Mouse (Mus musculus) heart, embryonic 16.5 days (tissue): ENCODE measurements at regions not wholly inside any gene's neighbourhood (a gene's known extent, or its start where the extent isn't known, plus 50 kb on each side); places are given as distances from the start of the nearest gene placed in this dataset.

ENCODE experiments used
- ATAC-seq: fragments of 200-750 bp; cut with Nextera tagmentation; replicated peaks from 2 replicates; pipeline ENCODE4 v1.8.0; 2017; ENCODE audit warnings: moderate number of reproducible peaks; ENCODE audit not compliant: insufficient read depth, low FRiP score; ENCODE audit errors: extremely low read depth
- H3K27ac ChIP-seq: fragments of 300-500 bp; sonication (generic); 2 replicates; pipeline ENCODE4 v1.5.1; 2014; ENCODE audit warnings: mild to moderate bottlenecking, low read length, control low read depth, moderate library complexity
- H3K27me3 ChIP-seq: fragments of 300-500 bp; sonication (generic); 2 replicates; pipeline ENCODE4 v1.6.1; 2014; ENCODE audit warnings: low read length, mixed read lengths; ENCODE audit not compliant: control insufficient read depth, insufficient read depth
- H3K36me3 ChIP-seq: fragments of 300-500 bp; sonication (generic); 2 replicates; pipeline ENCODE4 v1.6.1; 2014; ENCODE audit not compliant: control insufficient read depth, insufficient read depth
- H3K4me1 ChIP-seq: fragments of 300-500 bp; sonication (generic); 2 replicates; pipeline ENCODE4 v1.6.1; 2014; ENCODE audit warnings: low read length, mixed read lengths; ENCODE audit not compliant: control insufficient read depth, insufficient read depth
- H3K4me2 ChIP-seq: fragments of 300-500 bp; sonication (generic); 2 replicates; pipeline ENCODE4 v1.6.1; 2014; ENCODE audit warnings: low read depth, mild to moderate bottlenecking, control low read depth, low read length
- H3K4me3 ChIP-seq: fragments of 300-500 bp; sonication (generic); 2 replicates; pipeline ENCODE4 v1.5.1; 2014; ENCODE audit warnings: mild to moderate bottlenecking, control low read depth, low read length
- H3K9ac ChIP-seq: fragments of 300-500 bp; sonication (generic); 2 replicates; pipeline ENCODE4 v1.6.1; 2014; ENCODE audit warnings: low read length, control low read depth
- H3K9me3 ChIP-seq: fragments of 300-500 bp; sonication (generic); replicated peaks from 2 replicates; pipeline ENCODE4 v1.6.1; 2016; ENCODE audit warnings: low read length; ENCODE audit not compliant: control insufficient read depth
- WGBS: fragments of 180-500 bp; shearing (Covaris S2); extraction: QIAGEN DNeasy Blood & Tissue Kit; methylation state at CpG from one replicate; pipeline ENCODE4 v1.1.7; 2014; 5-methylcytosine and 5-hydroxymethylcytosine counted together

DNA sequence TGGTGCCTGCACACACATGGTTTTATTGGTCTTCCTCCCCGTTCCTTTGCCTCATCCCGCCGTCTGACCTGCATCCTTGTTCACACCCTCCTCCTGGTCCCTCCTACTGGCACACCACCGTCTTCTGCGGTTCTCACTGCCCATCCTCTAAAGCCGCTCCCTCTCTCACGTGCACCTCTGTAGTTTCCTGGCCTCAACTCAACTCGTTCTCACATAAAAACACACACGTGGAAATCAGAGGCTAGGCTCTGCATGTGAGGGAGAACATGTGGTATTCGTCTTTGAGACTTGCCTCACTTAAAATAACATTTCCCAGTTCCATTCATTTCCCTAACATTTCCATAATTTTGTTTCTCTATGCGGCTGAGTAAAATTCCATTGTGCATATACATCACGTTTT is 69.5 kb downstream of the Aldh8a1 start:
- peaks cover 3% of the 10 kb centered on the region; the same call in 1 of the 2 replicates for H3K4me1 ChIP-seq
- no peak overlapping the region for H3K4me2 ChIP-seq
- H3K4me3 ChIP-seq = no peak overlapping the region
- no peak overlapping the region for H3K9ac ChIP-seq
- H3K36me3 ChIP-seq = no peaks in the 10 kb centered on the region
- H3K27me3 ChIP-seq = no peaks in the 10 kb centered on the region
- no peak overlapping the region for H3K27ac ChIP-seq
- H3K9me3 ChIP-seq = peaks cover 3% of the 10 kb centered on the region
- ATAC-seq = no peak
- WGBS = 59% methylated on average over 12 of the region's 12 CpGs

DNA sequence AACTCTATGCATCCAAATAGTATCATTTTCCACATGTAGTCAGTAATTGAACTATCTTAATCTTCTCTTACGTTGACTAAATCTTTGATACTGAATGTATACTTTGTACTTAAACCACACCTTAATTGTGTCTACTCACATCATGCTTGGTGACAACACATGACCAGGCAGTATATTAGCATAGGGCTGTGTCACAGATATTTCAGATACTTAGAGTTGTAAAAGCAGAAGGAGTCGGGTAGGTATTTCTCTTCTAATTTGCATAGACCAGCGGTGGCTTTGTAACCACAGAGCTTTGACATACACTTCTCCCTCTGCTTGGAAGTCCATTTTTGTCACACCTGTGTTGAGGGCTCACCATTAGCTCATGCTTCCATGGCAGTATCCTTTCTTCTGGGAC is 71.0 kb downstream of the Aldh8a1 start:
- Histone ChIP-seq H3K4me3 (no peak overlapping the region), H3K27ac (no peak overlapping the region), H3K27me3 (no peaks in the 10 kb centered on the region), H3K4me2 (no peak overlapping the region), H3K9me3 (peaks cover 3% of the 10 kb centered on the region), H3K36me3 (no peaks in the 10 kb centered on the region), H3K9ac (no peak overlapping the region), H3K4me1 (peaks cover 3% of the 10 kb centered on the region; the same call in 1 of the 2 replicates)
- 81% methylated on average over 3 of the region's 3 CpGs for WGBS
- no peak for ATAC-seq

DNA sequence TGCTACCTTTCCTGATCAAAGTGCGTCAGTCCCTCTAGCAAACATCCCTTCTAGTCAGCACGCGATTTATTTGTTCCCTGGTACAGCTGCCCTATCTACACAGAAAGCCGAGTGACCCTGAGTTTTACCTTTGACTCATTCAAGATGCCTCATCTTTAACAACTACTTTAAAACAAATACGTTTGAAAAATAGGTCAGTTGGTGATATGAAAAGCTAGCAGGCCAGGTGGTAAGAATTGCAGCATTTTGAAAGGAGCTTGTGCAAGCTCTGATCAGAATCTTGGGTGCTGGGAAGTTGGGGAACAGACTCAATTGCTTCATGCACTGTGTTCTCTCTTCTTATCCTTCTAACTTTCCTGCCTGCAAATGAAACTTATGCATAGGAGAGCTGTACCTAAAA is 71.9 kb downstream of the Aldh8a1 start:
- ATAC-seq = no peak
- 81% methylated on average over 5 of the region's 5 CpGs for WGBS
- Histone ChIP-seq H3K9ac (no peak overlapping the region), H3K4me2 (no peak overlapping the region), H3K4me1 (peaks cover 3% of the 10 kb centered on the region; the same call in 1 of the 2 replicates), H3K27me3 (no peaks in the 10 kb centered on the region), H3K4me3 (no peak overlapping the region), H3K27ac (no peak overlapping the region), H3K9me3 (peaks cover 3% of the 10 kb centered on the region), H3K36me3 (no peaks in the 10 kb centered on the region)

DNA sequence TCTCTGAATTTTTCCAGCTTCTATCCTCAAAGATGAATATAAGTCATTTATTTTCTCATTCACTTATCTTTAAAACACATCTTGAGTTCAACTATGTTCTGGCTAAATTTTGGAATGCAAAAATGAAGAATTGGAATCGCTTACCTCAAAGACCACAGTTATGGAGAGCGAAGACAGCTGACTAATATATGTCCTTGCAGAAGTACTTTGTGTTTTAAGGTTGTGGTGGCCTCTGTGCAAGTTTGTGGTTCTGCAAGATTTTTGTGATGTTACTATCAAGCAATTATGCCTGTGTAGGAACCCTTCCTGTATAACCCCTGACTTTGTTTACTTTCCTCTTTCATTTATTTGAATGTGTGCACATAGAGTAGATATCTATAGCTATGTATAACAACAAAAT is 75.5 kb downstream of the Aldh8a1 start:
- Histone ChIP-seq H3K4me3 (no peak overlapping the region), H3K27ac (no peak overlapping the region), H3K36me3 (no peaks in the 10 kb centered on the region), H3K27me3 (no peaks in the 10 kb centered on the region), H3K9ac (no peak overlapping the region), H3K9me3 (peaks cover 3% of the 10 kb centered on the region), H3K4me2 (no peak overlapping the region), H3K4me1 (0 out of 2 replicates have a peak, but pooled peaks cover 3% of the 10 kb centered on the region)
- ATAC-seq = no peak
- 92% methylated on average over 2 of the region's 2 CpGs for WGBS

DNA sequence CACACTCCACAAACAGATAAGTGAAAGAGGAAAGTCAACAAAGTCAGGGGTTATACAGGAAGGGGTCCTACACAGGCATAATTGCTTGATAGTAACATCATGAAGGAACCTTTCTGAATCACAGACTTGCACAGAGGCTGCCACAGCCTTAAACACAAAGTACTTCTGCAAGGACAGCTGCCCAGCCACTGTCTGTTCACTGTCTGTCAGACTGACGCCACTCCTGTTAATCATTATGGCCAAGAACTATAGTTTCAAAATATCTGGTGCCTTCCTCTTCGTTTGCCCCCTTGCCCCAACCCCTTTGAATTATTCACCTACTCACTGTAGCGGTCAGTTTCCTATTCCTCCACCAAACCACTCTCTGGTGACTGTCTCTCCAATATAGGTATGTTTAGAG is 76.4 kb downstream of the Aldh8a1 start:
- 73% methylated on average over 3 of the region's 3 CpGs for WGBS
- H3K4me2 ChIP-seq = no peak overlapping the region
- peaks cover 3% of the 10 kb centered on the region for H3K9me3 ChIP-seq
- H3K27ac ChIP-seq = no peak overlapping the region
- H3K27me3 ChIP-seq = no peaks in the 10 kb centered on the region
- H3K4me1 ChIP-seq = 0 out of 2 replicates have a peak, but pooled peaks cover 3% of the 10 kb centered on the region
- H3K36me3 ChIP-seq = no peaks in the 10 kb centered on the region
- no peak overlapping the region for H3K9ac ChIP-seq
- no peak for ATAC-seq
- H3K4me3 ChIP-seq = no peak overlapping the region

DNA sequence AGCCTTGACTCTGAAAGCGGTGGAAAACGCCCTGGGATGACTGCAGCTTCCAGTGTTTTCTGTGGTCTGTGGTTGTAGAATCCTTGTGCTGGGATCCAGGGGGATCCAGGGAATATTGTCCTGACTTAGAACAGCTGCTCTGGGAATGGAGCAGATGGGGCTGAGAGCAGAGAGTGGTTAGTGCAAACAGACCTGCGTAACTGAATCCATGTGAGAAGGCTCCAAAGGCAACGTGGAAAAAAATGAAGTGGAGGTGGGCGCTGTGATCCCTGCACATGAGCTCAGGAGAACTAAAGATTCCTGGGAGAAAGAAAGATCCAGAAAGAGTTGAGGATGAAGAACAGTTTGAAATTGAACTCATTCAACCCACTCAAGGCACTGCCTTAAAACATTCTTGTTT is 77.1 kb downstream of the Aldh8a1 start:
- no peak overlapping the region for H3K4me2 ChIP-seq
- H3K9me3 ChIP-seq = peaks cover 3% of the 10 kb centered on the region
- WGBS = 84% methylated on average over 5 of the region's 5 CpGs
- no peak overlapping the region for H3K9ac ChIP-seq
- H3K36me3 ChIP-seq = no peaks in the 10 kb centered on the region
- no peak for ATAC-seq
- H3K27me3 ChIP-seq = no peaks in the 10 kb centered on the region
- no peak overlapping the region for H3K4me3 ChIP-seq
- no peak overlapping the region for H3K27ac ChIP-seq
- H3K4me1 ChIP-seq = 0 out of 2 replicates have a peak, but pooled peaks cover 3% of the 10 kb centered on the region

DNA sequence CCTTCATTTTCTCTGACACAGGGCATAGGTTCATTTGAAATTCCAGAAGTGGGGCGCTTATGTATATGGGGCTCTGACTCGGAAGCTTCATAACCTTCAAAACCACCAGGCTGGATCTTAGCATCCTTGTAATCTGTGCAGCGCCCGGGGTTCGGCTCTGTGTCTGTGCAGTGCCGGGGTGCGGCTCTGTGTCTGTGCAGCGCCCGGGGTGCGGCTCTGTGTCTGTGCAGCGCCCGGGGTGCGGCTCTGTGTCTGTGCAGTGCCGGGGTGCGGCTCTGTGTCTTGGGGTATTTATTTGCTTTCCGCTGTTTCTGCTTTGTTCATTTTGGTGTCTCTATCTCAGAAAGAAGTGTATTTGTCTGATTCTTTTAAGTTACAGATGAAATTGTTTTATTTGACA is 77.7 kb downstream of the Aldh8a1 start:
- H3K27ac ChIP-seq = no peak overlapping the region
- WGBS = 94% methylated on average over 16 of the region's 16 CpGs
- H3K36me3 ChIP-seq = no peaks in the 10 kb centered on the region
- H3K4me2 ChIP-seq = no peak overlapping the region
- H3K4me3 ChIP-seq = no peak overlapping the region
- 0 out of 2 replicates have a peak, but pooled peaks cover 3% of the 10 kb centered on the region for H3K4me1 ChIP-seq
- ATAC-seq = no peak
- H3K9ac ChIP-seq = no peak overlapping the region
- H3K9me3 ChIP-seq = peaks cover 3% of the 10 kb centered on the region
- H3K27me3 ChIP-seq = no peaks in the 10 kb centered on the region

DNA sequence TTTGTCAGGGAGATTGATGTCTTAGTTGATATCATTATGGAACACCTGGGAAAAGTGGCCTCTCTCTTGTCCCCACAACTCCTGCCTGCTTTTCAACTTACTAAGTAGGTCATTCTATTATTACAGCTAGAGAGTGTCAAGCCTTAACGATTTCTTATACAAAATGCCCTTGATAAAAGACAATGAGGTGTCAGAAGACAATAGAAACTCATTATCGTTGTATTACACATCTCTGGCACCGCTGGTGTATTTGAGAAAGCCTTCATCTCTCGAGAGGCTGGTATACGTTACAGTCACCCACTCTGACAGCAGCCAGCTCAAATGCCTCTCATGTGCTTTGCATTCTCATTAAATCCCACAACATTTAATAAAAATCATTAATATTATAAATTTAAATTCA is 78.8 kb downstream of the Aldh8a1 start:
- Histone ChIP-seq H3K4me1 (0 out of 2 replicates have a peak, but pooled peaks cover 3% of the 10 kb centered on the region), H3K9ac (no peak overlapping the region), H3K4me2 (no peak overlapping the region), H3K27ac (no peak overlapping the region), H3K27me3 (no peaks in the 10 kb centered on the region), H3K4me3 (no peak overlapping the region), H3K9me3 (peaks cover 3% of the 10 kb centered on the region), H3K36me3 (no peaks in the 10 kb centered on the region)
- 32% methylated on average over 5 of the region's 5 CpGs for WGBS
- no peak for ATAC-seq

DNA sequence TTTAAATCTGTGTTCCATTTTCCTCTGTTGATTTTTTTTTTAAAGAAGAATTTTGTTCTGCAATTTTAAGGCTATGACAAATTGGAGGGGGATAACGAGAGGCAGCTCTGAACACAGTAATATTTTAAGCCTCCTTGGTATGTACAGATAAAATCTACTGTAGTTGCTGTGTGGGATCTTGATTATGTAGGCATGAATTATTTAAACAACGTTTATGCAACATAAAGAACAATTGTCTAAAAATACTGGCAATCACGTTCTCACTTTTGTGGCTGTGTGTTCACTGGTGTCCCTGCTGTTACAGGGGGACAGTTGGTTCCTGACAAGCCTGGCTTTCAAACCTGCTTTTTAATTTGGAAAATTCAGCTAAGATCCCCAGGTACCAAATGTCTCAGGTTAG is 79.3 kb downstream of the Aldh8a1 start:
- Histone ChIP-seq H3K27ac (no peak overlapping the region), H3K4me3 (no peak overlapping the region), H3K9me3 (peaks cover 2% of the 10 kb centered on the region), H3K4me1 (0 out of 2 replicates have a peak, but pooled peaks cover 3% of the 10 kb centered on the region), H3K4me2 (no peak overlapping the region), H3K27me3 (no peaks in the 10 kb centered on the region), H3K36me3 (no peaks in the 10 kb centered on the region), H3K9ac (no peak overlapping the region)
- 45% methylated on average over 3 of the region's 3 CpGs for WGBS
- ATAC-seq = no peak
